Mouse (Mus musculus) testis, postnatal 14 days (tissue): ENCODE measurements around the gene Farsb.

Experiments
- DNase-seq: peaks from one replicate; pipeline ENCODE4 v3.0.0; 2021; ENCODE audit warnings: low spot score

The Farsb gene

DNA sequence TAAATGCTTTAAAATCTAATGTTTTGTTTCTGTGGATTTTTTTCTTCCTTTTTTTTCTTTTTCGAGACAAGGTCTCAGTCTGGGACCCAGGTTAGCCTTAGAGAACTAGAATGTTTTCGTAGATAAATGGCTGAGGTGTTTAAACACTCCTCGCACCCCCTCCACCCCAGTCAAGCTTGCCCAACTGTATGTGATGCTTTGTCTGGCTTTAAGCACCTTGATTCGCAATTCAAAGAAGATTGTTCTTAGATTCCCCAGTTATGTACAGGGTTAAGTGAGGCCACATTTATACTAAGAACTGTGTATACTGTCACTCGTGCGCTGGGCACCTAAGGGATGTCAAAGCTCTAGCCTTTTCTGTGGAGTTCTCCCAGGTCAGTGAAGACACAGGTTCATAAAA is 68.4 kb downstream of the Farsb start:
- DNase-seq: no peak

DNA sequence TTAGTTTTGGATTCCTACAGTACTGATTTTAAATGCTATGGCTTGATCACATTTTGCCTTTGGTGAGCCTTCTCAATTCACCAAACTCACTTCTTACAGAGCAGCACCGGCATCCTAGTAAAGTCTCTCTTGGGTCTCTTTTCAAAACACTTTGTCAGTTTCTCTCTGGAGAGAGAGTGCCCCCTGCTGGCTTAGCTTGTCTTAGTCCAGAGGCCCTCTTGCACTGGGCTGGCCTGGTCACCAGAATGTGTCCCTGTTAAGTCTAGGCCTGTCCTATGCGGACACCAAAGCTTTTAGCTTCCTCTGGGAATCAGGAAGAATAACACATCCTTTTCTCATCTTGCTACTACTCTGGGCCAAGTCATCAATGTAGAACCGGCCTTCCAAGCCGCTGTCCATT is 69.1 kb downstream of the Farsb start:
- DNase-seq: peak; percentile 27

DNA sequence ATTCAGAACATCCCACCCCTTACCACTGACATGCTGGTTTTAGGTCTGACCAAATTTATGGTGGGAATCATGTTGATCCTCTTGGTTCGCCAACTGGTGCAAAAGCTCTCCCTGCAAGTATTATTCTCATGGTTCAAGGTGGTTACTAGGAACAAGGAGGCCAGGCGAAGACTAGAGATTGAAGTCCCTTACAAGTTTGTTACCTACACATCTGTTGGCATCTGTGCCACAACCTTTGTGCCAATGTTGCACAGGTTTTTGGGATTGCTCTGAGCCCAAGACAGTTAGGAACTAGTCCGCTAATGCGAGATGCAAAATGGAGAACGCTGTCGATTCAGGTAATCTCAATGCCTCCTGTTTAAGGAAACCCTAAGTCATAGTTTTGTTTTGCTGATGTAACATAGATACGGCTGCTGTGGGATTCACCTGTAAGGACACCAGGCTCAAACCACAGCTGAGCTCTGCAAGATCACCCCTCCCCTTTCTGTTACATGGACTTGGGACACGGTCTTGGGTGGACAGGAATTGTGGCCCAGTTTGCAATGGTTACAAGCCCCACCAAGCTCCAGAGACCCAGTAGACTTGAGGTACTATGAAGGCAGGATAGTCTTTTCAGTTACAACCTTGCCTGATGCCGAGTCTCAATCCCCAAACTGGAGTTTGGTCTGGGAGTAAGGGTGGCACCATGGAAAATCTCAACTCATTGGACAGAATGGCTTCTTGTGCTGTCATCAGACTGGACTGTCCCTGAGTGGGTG is 71.4 kb downstream of the Farsb start:
- DNase-seq: no peak

DNA sequence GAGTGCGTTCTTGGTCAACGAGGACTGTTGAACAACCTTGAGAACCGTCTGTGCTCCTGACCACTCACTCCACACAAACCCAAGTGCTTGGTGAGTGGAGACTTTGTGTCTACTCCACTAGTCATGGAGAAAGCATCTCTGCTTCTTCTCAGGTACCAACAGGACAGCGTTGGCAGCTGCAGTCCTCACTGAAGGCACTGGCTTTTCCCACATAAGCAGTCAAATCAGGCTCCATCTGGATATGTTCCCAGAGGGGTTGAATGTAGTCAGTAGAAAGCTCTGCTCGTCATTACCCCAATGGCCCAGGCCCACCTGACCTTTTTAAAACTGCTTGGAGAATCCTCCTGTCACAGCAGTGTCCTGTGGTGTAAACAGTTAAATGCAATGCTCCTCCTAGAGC is 74.3 kb downstream of the Farsb start:
- no peak for DNase-seq

DNA sequence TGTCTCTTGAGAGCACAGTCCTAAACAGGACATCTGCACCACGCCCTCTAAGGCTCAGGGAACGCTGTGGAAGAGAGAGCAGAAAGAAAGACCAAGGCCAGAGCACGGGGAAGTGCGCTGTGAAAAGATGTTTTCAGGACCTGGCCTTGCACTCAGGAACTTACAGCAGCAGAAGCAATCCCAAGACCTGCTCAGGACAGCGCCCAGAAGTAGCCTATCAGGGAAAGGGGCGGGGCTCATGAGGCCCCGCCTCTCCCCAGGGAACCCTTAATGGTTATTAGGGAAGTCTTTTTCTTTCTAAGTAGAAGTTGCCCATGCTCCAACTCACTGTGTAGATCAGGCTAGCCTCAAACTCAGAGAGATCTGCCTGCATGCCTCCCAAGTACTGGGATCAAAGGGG is 76.0 kb downstream of the Farsb start:
- DNase-seq: peak; percentile 28

DNA sequence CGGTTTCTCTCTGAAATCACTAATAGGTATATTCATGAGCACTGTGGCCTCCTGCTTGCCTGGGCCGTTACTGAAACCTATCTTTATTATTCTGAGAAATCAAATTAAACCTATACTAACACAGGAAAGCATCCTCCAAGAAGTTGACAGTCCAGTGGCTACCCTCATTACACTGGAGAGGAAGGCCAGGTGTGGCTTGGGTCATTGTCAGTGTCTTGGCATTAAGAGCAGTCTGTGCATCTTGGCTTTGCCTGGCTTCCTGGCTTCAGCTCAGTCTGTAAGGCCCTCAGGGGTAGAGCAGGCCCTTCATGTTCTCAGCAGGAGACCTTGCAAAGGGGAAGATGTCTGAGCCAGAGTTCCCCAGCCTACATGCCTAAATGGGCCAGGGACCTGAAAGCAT is 79.3 kb downstream of the Farsb start:
- DNase-seq: no peak

DNA sequence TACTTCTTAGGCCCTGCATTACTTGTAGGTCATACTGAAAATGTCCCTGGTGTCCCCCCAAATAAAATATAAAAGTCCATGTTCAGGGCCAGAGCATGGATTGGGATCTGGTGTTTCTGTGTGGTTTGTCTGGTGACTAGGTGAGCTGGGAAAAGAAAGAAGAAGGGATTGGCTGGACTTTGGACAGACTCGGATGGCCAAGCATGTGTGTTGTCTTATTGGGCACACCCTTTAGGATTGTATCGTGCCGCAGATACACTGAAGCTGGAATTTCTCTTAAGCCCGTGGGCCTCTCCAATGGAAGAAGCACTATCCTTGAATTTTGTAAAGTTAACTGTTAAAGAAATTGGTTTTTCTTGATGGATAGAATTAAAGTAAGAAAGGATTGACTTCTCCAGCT is 87.3 kb downstream of the Farsb start:
- DNase-seq: no peak

DNA sequence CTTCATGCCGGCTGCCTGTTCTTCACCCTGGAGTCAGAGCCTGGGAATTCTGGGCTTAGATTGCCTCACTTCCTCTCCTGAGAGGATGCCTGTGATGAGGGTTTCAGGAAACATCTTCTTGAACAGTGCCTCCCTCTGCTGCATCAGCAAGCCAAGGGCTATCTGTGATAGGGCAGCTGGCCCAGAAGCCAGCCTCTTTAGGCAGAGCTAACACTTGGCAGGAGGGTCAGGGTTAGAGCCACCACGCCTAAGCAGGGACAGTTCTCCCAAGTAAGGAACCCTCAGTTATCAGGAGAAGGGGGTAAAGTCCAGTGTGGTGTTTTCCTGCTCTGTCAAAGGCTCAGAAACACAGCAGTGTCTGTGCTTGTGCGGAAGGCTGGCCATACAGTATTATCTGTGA is 88.9 kb downstream of the Farsb start:
- no peak for DNase-seq

DNA sequence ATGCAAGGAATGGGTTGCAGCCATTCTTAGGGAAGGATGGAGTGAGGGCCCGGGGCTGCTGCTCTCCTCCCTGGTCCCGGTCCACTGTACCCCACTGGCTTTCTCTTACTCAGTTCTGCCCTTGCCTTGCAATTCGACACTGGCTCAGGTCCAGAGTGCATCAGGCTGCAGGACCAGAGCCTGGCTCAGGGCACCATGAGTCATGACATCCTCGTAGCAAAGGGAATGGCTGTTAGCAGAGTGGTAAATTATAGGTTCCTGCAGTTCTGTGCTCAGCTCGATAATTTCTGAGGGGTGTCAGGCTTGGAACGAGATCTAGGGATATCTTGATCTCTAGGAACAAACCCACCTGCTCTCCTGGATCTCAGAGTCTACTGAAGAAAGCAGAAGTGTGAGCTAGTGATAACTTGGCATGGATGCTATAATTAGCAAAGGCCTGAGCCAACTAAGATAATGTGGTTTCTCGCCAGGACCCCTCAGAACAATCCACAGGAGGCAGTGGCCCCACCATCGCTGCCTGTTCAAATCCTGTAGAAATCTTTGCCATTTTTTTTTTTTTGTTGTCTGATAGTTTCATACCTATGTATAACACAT is 92.3 kb downstream of the Farsb start:
- DNase-seq: no peak

DNA sequence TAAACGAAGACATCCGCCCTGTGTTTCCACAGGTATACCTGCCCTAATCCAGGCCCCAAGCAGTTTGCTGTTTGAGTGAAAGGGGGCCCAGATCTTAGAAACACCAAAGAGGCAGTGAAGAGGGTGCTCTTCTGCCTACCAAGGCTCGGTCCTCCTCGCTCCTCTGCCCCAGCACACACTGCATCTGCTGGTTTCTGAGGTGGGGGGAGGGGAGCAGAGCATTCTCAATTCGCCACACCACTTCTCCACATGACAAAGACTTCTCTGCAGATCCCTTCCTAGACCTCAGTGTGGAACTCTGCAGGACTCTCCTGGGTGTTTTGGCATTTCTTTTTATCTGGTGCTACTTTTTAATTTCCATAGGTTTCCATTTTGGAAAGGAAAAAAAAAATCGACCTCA is 93.0 kb downstream of the Farsb start:
- no peak for DNase-seq

DNA sequence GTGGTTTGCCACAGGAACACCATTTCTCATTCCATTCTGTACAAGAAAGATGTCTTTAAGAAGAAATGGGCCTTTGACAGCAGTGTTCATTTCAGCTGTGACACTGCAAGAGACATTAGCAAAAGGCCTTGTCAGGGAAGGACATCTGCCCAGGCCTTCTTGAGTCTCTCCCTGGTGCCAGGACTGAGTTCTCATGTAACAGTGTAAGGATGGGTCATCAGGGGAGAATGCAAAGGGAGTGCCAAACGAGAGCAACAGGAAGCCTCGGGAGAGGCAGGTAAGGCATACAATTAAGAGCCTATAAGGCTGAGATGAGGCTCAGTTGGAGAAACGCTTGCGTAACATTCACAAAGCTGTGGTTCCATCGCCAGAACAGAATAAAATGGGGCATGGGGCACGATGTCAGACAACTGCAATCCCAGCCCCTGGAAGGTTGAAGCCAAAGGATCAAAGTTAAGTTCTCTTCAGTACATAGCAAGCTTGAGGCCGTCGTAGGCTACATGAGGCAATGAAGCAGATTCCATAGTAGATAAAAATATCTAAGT is 93.4 kb downstream of the Farsb start:
- DNase-seq: no peak

DNA sequence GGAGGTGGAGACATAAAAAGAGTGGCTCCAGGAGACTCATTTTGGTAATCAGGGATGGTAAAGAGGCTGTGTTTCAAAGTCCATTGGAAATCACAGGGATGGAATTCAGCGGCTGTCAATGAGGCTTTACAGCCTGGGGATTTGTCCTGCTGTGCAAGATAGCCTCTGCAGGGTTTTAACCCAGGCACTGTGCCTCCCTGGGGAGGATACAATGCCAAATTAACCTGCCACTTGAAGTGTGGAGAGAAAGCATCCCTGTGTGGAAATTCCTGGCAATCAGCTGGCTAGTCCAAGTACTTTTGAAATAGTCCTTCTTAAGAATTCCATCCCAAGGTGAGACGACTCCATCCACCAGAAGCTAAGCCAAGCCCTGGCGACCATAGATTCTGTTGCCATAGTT is 99.8 kb downstream of the Farsb start:
- no peak for DNase-seq

DNA sequence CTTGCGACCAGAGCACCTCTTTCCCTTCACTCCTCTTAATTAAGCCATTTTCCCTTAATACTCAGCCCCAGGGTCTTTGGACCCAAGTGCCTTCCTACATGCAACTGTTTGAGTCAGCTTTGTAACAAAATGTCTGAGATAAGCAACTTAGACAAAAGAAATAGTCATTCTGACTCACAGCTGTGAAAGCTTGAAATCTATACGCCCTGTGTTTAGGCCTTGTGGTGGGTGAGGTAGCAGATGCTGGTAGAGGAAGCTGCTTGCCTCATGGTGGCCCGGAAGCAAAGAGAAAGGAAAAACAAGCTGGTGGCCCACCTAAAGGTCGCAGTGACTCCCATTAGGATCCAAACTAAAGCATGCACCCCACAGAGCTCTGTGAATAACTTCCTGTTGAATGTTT is 100.8 kb downstream of the Farsb start:
- peak; percentile 17 for DNase-seq

DNA sequence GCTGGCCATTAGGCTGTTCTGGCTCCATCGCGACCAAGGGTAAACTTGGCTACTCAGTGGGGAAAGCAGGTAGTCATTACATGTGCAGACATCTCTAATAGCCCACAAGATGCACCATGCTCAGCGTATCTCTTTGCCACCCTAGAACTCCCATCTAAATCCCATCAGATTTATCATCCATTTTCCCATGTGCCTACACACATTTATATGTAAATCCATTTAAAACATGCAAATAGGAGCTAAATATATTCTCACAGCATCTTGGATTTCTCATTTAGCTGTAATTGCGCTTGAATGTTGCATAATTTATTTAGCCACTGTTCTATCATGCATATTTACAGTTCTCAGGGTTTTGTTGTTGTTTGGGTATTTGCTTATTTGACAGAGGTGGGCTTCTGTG is 107.7 kb downstream of the Farsb start:
- DNase-seq: no peak

DNA sequence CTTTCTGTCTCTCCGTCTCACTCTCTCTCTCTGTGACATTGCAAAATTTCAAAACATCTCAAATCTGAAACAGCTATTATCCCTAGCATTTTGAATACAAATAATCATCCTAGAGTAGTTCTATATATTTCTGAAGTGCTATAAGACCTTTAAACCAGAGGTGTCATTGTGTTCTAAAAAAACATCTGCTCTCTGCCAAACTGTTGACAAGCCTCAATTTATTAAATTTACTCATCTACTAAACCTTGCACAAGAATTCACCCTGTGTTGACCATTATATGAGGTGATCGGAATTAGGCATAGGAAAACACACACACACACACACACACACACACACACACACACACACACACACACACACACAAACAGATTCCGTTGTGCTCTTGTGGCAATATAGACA is 113.6 kb downstream of the Farsb start:
- DNase-seq: no peak

DNA sequence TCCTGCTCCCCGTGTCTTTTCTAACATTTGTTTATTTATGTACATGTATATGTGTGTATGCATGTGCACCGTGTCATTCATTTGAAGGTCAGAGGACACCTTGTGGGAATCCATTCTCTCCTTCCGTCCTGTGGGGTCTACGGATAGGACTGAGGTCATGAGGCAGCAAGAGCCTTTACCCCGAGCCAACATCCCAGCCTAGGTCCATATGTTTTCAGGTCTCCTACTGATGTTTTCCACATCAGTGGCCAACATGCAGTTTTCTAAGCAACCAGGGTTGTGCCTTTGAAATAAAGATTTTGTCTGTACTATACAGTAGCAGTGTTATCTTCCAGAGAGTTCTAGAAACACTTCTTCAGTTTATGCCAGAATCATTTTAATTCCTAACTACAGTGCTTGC is 114.9 kb downstream of the Farsb start:
- DNase-seq: no peak

DNA sequence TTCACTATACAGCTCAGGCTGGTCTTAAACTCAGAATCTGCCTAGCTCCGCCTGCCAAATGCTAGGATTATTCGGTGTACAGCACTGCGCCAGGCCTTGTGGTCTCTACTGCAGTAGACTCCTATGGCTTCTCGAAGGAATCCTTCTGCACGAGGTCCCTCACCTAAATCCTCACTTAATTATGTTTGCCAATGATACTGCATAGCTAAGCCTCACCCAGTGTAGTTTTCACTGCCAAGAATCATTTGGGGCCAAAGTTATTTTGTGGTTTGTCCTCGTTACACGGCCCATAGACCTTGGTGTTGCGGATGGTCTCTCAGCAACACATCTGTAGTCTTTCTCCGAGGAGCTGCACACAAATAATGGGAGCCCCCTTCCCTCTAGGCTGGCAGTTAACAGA is 116.4 kb downstream of the Farsb start:
- no peak for DNase-seq

DNA sequence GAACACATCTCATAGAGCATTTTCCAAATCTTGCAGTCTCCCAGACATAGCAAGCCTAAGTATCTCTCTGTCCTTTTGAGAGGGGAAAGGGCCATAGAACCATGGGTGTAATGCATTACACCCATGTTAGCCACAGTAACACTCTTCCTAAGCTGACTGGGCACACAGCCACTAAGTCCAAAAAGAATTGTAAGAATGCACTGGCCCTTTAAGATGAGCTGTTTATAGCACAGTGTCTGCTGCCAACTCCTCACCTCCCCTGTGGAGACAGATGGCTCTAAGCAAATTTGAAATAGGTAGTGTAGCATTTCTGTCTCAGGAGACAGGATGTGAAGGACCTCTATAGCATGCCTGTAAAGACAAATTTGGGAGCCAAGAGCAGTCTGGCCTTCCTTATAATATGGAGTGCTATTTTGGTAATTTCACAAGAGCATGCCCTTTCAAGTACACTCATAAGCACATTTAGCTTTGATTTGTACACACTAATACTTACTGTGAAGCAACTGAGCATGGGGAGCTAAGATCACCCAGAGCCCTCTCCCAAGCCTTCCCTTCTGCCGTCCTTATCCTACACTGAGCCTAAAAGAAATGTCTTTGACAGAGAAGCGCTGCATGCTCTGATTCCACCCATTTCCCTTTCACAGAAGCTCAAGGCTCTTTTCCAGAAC is 117.0 kb downstream of the Farsb start:
- no peak for DNase-seq

DNA sequence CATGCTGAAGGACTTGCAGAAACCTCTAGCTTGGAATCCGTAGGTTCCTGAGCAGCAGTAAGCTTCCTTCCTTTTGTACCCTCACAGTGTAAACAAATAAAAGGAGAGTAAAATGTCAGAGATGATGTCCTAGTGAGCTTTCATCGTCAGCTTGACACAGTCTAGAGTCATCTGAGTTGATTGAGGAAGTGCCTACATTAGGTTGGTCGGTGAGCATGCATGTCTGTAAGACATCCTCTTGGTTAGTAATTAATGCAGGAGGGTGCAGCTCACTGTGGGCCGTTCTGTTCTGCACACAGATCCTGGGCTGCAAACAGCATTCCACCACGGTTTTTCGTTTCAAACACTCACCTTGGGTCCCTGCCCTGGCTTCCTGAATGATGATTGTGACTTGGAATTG is 118.6 kb downstream of the Farsb start:
- no peak for DNase-seq
